Mouse (Mus musculus) spleen, postnatal 4 days (tissue): ENCODE results near the gene Alkbh6.
A peak's percentile ranks its signal among the peaks of the same experiment; 100 is the strongest.

ENCODE experiments used
- DNase-seq, 2 experiments: peaks; one replicate each; pipeline ENCODE4 v3.0.0; 2022; ENCODE audit warnings: low spot score in 2 of 2

The Alkbh6 gene

DNA sequence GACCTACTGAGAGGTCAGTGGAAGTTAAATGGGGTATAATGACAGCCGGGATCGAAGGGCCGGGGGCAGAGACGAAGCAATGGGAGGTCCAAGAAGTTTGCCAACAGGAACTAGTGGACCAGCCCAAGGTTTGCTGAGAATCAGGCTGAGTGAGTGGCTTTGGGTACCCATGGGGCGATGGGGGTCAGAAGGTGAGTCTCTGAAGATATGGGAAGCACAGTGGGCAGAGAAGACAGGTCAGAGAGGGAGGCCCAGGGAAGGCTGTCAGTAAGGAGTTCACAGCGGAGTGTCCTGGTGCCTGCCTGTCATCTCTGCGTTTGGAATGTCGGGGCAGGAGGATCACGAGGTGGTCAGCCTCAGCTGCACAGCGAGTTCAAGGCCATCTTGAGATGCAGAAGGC lies 19.9 kb downstream of the Alkbh6 start:
- DNase-seq: peak in 1 of 2 experiments; percentile 54

DNA sequence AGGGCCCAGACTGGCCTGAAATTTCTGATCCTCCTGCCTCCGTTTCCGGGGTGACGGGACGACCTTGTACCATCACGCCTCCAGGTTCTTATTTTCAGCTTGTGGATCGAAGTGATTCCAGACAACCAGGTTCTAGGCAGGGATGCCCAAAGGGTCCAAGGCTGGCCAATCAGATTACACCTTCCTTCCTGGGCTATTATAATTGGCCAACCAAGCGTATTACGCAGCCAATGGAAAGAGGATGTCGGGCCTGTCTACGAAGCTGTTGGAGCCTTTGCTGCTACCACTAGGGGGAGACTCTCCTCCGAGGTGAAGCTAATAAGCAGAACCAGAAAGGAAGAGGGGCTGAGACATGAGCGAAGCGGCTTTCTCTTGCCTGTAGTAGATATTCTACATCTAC lies 23.4 kb downstream of the Alkbh6 start:
- peak; percentile 70 to 83 for DNase-seq

DNA sequence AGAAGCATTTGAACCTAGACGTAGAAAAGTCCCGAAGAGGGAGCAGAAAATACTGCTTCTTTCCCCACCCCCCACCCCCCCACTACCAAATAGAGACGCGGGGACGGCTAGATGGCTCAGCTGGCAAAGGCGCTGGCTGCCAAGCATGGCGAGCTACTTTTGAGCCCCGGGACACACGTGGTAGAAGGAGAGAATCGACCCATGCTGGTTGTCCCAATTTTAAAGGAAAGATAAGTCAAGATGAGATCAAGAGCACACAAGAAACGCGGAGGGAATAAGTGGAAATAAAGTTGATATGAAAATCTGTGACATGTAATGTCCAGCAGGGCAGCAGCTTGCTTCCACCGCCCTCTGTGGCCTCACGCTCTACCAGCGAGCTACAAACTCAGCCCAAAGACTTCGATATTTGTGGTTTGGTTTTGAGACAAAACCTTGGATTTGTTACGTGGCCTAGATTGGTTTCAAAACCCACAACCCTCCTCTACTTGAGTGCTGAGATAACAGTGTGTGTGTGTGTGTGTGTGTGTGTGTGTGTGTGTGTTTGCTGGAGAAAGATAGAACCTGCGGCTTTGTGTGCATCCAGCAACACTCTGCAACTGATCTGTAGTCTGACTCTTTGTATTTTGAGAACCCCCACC lies 24.2 kb downstream of the Alkbh6 start:
- no peak for DNase-seq

DNA sequence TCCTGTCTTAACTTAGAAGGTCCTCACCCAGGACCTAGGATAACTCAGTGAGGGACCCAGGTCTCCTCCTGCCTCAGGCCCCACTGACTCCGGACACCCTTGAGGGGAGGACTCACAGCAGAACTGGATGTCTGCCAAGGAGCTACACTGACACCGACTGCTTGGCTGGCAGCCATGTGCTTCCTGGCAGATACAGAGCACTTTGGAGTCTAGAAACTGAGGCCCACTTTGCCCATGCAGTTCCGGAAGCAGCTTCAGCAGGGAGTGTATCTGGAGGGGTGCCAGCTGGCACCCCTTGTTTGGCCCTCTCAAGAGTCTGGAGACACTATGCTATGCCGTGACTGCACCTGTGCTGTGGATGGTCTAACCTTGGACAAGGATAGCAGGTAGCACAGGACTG lies 24.9 kb downstream of the Alkbh6 start:
- peak; percentile 36 to 64 for DNase-seq

DNA sequence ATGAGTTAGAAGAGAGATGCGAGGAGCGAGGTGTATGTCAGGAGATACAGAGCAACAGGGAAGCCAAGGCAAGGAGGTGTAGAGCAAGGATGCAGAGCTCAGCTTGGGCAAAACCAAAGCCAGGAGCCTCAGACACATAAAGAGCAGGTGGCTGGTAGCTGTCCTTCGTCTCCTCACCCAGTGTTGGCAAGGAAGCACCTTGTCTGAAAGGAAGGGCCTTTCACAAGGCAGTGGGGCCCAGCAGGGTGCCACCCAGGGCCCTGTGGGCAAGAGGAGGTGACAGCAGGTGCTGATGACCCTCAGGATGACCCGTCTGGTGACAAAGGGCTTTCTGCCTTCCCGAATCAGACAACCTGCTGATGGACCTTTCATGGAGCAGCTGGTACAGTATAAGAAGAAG lies 26.0 kb downstream of the Alkbh6 start:
- no peak for DNase-seq

DNA sequence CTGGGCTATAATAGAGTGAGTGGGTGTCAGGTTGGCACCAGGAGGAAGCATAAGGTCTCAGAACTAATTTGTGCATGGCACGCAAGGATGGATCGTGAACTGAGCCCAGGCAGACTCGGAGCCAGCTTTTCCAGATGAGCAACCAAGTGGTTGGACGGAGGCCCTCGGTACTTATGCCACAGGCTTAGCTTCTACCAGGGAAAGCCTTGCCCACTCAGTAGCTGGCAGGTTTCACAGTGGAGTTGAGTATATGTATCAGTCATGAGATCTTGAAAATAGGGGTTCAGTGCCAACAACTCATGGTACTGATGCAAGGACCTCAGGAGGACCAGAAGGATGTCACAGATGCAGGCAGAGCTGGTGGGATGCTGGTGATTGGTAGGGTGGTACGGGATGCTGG lies 27.2 kb downstream of the Alkbh6 start:
- no peak for DNase-seq

DNA sequence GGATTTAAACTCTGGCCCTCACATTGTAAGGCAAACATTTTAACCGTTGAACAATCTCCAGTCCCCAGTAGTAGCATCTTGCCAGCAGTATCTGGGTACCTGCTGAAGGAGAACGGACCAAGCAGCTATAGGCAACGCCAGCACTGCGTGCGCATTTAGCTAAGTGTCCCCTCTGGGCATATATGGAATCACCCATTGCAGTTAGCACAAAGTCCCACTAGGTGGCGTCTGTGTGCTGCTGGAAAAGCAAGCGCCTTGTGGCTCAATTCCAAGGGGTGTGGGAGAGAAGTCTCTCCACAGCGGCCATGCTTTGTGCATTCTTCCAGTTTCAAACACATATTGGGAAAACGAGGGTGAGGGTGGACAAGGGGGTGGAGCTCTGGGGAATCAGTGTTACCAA lies 27.9 kb downstream of the Alkbh6 start:
- peak; percentile 64 to 84 for DNase-seq

DNA sequence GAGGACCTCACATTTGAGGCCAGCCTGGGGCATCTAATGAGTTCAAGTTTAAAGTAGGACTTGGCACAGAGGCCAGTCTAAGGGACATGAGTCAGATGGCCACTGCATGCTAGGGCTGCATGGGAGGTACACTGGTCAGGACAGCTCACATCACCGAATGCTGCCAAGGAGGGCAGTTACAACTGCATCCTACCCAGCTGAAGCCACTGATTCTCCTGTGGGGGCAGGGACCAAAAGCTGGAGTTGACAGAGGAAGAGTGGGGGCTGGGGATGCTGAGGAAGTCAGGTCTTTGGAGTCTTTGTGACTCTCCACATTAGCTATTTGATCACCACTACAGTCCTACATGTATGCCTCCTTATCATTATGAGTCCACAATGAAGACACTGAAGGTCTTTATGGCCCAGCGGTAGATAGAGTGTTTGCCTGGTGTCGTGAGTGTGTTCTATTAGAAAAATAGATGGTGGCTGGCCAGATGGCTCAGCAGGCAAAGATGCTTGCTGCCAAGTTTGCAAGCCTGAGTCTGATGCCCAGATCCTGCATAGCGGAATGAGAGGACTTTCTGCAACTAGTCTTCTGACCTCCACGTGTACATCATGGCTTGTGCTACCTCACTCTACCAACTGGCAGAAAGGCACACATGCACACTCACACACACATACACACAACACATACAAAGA lies 31.1 kb downstream of the Alkbh6 start:
- no peak for DNase-seq

DNA sequence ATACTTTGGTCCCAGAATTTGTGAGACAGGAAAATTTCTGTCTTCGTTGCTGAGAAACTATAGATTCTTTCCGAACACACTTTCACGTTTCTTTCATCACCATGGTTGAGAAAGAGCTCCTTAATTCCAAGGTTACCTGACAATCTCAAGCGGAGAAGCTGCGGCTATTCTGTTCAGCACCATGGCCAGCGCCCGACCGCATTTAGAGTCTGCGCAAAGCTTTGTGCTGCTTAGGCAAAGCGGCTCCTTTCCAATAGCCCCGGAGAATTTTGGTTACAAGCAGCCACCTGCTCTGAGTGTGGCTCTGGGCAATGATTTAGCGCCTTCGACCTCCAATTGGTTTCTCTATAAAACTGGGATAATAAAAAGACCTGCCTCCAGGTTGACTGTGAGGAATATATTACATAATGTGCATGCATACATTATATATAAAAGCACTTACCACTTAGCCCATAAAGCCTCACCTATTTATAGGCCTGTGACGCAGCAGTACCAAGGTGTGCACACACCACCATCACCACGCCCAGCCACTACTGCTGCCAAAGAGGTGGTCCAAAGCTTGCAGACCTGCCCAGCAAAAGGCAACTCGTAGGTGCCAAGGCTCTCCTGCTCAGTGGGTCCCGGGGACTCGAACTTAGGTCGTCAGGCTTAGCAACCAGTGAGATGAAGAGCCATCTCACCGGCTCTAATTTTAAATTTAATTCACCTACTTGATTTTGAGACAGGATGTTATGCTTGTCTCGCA lies 38.3 kb downstream of the Alkbh6 start:
- DNase-seq: peak; percentile 60 to 85

DNA sequence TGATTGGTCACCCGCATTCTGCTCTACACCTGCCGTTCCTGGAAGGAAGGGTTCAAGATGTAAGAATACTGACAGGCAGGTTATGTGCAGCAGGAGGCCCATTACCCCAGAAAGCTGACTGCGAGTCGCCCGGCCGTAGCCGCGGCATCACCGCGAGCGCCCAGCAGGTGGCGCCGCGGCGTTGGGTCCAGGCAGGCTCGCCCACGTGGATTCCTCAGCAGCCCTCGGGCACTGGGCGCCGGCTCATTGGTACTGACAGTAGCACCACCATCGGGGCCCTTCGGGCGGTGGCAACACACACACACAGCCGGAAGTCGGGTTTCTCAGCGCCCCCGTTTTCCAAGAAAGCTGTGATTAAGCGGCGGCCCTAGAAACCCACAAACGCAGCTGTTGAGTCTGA lies 39.3 kb downstream of the Alkbh6 start:
- DNase-seq: peak; percentile 55 to 84

DNA sequence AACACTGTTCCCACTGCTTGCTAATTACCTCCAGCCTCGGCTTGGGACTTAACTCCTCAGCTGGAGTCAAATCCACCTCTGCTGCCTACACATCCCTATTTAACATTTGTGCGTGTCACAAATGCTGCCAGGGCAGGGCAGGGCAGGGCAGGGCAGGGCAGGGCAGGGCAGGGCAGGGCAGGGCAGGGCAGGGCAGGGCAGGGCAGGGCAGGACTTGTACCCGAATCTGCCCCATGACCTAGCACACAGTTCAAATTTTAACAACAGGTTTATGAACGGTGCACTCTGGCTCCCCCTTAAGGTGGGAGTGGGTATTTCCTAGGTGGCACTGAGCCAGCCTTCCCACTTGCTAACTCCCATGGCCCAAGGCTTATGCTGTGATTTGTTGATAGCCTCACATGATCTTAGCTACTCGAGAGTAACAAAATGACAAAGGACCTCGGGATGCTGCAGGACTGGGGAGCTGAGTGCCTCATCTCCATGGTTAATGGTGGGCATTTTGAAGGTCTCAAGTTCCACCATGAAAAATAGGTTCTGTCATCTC lies 44.8 kb downstream of the Alkbh6 start:
- DNase-seq: peak; percentile 48 to 81

DNA sequence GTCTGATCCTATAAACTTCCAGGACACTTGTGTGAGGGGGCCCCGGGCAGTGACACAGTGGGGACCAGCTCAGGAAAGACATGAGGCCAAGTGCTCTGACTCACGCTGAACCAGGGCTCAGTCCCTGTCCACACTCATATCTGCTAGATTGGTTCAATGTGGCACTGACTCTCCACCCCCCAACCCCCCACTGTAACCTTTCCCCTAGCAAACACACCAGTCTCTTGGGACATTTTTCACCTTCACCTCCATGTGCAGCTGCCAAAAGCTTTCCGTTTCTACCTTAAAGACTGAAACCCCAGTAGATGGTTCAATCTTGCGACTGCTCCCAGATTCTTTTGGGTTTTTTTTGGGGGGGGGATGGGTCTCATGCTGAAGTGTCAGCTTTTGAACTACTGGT lies 45.5 kb downstream of the Alkbh6 start:
- no peak for DNase-seq

DNA sequence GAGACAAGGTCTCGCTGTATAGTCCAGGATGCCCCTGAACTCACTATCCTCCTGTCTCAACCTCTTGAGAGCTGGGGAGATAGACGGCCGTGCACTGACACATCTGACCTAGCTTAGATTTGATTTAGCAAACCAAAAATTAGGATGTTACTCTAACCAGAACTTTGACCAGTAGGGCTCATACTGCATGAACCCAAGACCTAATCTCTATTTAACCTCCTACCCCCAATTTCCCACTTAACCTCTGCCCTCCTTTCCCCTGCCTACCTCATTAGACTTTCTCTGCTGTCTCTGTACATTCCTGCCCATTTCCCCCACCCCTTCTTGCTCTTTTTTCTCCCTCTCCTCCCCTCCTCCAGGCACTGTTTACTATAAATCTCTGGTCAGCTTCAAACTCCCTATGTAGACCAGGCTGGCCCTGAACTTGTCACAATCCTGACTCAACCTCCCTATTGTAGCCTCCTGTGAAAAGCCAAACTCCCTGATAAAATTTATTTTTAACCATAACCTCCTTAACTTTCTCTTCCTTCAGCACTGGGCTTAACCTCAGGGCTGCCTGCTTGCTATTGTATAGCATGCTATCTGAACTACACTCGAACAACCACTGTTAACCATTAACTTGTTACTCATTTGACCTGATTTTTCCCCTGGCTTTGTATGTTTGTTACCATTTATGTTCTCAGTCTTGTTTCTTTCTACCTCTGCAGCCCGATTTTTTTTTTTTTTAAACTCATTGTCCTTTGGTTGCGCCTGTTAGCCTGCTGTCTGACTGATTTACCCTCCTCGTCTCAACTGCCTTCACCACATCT lies 50.1 kb downstream of the Alkbh6 start:
- DNase-seq: no peak

DNA sequence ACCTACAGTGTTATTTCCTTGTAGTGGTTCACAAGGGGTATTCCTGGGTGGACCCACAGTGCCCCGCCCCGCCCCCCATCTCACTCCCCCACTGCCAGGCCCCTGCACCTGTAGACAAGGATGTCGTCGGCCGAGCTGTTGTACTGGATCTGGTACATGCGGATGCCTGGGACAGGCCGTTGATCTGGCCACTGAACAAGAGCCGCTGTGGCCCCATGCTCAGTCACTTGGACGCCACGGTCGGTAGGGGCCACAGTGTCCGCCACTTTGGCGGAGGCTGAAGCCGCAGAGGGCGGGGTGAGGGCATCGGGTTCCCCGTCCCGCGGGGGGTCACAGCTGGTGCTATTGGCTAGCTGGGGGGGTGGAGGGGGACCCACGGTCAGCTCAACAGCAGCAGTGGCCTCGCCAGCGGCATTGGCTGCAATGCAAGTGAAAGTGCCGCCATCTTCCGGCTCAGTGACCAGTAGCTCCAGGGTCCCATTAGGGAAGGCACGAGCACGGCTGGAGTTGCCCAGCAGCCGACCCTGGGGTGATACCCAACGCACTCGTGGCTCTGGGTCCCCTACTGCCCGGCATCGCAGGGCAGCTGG lies 50.9 kb downstream of the Alkbh6 start:
- no peak for DNase-seq

DNA sequence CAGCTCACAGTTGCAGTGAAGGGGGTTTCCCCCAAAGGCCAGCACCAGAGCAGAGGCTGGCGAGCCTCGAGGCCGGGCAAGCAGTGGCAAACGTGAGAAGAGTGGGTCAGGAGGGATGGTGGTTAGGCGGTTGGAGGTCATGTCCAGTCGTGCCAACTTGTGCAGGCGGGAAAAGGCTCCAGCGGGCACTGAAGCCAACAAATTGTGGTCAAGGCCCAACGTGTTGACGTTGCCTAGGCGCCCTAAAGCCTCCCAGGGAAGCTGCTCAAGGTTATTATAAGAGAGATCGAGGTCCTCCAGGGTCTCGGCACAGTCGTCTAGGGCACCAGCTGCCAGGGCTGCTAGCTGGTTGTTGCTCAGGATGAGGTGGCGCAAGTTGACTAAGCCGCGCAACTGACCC lies 51.5 kb downstream of the Alkbh6 start:
- no peak for DNase-seq

DNA sequence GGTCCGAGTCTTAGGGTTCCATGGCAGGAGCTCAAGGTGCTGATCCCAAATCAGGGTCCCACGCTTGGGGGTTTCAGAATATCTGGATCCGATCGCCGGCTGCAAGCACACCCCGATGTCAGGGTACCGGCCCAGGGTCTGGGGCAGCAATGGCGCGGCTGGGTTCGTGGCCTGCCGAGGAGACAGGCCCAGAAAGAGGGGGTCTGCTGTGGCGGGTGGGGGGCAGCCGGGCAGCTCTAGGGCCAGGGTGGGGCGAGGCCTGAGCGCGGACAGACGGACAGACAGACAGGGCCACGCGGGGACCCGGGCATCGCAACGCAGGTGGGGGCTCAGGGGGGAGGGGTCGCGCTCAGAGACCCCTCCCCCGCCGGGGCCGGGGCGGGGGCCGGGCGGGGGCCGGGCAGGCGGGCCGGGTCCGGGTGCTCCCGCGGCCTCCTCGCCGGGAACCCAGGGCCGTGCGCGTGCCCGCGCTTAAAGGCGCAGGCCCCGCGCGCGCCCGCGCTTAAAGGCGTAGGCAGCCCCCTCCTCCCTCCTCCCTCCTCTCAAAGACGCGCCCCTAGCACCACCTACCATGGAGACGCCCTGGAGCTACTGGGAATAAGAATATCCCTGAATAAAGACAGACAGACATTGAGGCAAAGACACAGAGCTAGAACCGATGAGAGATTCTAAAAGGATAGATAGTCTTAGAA lies 54.3 kb downstream of the Alkbh6 start, which contains the start of gene Lrfn3:
Gene Lrfn3, minus strand, starts transcription at position 121 of the 692 bp plus-strand sequence.
- no peak for DNase-seq

DNA sequence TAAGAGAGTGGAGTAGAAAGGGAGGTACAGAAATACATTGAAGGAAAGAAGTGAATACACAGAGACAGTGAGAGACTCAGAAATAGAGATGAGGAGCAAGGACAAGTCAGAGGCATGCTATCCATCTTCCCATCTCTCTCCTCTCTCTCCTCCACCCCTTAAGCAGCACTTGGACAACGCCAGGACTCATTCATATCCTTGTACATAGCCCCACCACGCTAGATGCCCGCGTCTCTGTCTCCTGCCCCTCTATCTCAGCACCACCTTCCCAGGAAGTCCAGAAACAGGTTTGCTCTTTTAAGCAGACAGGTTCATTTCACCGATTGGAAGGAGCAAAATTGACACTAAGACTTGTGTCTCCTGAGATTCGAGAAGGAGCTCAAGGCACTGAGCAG lies 54.8 kb downstream of the Alkbh6 start:
- no peak for DNase-seq
